Mouse (Mus musculus) megakaryocyte, embryonic 14.5 days (primary cell): ENCODE results near the gene Mcfd2. TPM values are rescaled to one million over a fixed set of nuclear protein-coding genes. Genes with fewer than 3 reads are reported as not detected.

Experiments
- H3K27me3 ChIP-seq: replicated peaks from 2 replicates; pipeline ENCODE3; 2012; ENCODE audit warnings: inconsistent platforms
- H3K36me3 ChIP-seq: replicated peaks from 2 replicates; pipeline ENCODE3; 2012; ENCODE audit warnings: low read length, inconsistent platforms, mixed read lengths
- H3K4me1 ChIP-seq: 2 replicates; pipeline ENCODE4 v1.6.1; 2012; ENCODE audit warnings: inconsistent platforms
- H3K4me3 ChIP-seq: replicated peaks from 2 replicates; pipeline ENCODE3; 2012; ENCODE audit warnings: moderate library complexity, mild to moderate bottlenecking, inconsistent platforms
- H3K9me3 ChIP-seq: 2 replicates; pipeline ENCODE4 v1.6.1; 2012; ENCODE audit warnings: inconsistent platforms
- FLI1 ChIP-seq: IDR thresholded peaks from 2 replicates; pipeline ENCODE4 v1.6.1; 2012; ENCODE audit warnings: low read length, inconsistent platforms, mixed read lengths
- GATA1 ChIP-seq: IDR thresholded peaks from 3 replicates; pipeline ENCODE4 v1.6.1; 2012; ENCODE audit warnings: mixed read lengths, low read length, inconsistent platforms, borderline replicate concordance
- polyA plus RNA-seq: library from polyadenylated mRNA; stranded (reverse); fragments of >175 nt; gene quantifications from 2 replicates; pipeline ENCODE4 v1.2.3, GENCODE M21; 2012; ENCODE audit warnings: low replicate concordance; ENCODE audit not compliant: insufficient read depth

Gene Mcfd2
- polyA plus RNA-seq, 1 experiment = 12.5 TPM

DNA sequence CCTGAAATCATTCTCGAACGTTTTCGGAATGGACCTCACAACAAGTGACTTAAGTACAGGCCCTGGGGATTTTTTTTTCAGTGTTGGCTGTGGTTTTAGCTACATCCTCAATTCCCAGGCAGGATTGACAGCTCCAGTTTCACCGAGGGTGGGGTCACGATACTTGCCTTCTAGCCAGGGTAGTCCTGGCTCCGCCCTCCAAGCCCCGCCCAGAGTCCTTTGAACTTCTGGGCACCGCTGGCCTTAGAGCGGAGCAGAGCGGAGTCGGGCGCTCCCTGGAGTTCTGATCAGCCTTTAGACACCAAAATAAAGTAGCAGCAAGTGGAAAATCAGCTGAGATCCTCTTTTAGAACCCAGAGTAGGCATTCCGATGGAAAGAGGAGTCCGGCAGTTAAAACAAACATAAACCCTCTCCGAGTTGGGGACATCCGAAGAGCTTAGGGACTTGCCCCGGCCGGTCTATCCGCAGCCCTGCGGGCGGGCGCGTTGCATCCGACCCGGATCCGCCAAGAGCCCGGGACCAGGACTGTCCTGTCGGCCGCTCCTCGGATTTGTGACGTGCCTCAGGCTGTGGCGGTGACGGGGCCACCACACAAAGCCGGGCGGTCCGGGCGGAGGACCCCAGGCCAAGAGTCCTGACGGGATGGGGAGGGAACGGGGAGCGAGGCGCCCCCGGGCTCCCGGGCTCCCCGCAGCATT lies 16.4 kb upstream of the Mcfd2 start:
- Histone ChIP-seq H3K4me3 (peak overlapping the region; percentile 99), H3K9me3 (no peaks in the 10 kb centered on the region), H3K4me1 (peaks cover 40% of the 10 kb centered on the region), H3K27me3 (peaks cover 2% of the 10 kb centered on the region), H3K36me3 (peaks cover 9% of the 10 kb centered on the region)
- TF ChIP-seq GATA1 (no peak), FLI1 (no peak)

DNA sequence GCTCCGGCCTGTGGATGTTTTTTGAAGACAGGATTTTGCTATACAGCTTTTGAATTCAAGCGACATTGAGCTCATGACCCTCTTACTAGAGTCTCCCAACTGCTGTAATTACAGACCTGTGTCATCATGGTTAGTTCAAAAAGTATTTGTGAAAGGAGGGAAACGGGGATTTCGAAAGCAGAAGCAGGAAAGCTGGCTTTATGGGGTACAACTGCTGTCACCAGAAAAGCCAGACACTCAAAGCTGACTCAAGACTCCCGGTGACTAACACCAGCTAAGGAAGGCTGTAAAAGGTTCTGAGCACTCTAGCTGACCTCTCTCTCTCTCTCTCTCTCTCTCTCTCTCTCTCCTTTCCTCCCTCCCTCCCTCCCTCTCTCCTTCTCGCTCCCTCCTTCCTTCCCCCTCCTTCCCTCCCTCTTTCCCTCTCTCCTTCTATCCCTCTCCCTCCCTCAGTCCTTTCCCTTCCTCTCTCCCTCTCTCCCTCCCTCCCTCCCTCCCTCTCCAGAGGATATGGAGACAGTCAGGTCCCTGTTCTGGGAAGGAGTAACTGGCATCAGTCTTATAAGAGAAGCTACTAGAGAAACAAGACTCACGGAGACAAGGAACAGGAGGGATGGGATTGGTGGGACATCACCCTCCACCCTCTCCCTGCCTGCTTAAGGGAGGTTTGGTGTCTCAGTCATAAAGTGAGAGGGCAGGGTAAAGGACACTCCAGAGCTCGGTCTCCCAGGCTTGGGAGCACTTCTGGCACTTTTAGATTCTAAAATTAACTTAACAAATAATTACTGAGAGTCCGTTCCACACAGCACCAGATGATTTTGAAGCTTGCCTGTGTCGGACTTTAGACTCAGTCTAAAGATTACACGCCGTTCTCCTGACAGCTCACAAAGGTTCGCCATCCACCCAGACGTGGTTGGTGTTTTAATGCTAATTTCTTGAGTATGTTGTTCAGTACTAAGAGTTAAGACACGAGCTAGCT lies 9.9 kb upstream of the Mcfd2 start:
- no peak overlapping the region for H3K4me3 ChIP-seq
- H3K4me1 ChIP-seq = peaks cover 23% of the 10 kb centered on the region
- peaks cover 3% of the 10 kb centered on the region for H3K36me3 ChIP-seq
- H3K27me3 ChIP-seq = peaks cover 11% of the 10 kb centered on the region
- TF ChIP-seq GATA1 (no peak), FLI1 (no peak)
- peaks cover 7% of the 10 kb centered on the region for H3K9me3 ChIP-seq

DNA sequence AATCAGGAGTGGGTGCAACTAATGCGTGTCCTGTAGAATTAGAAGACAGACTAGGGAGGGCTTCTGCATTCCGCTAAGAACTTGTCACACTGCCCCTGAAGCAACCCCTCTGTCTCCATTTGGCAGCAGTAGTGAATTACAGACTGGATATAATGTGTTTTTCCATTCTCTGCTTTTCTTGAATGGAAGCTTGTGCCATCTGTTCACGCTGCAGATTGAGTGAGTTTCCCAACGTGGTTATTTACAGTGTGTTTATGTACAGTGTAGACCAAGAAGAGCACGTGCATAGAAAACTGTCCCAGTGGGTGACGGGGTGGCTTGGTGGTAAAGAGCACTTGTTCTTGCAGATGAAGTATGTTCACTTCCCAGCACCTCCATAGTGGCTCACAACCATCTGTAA lies 3.7 kb upstream of the Mcfd2 start:
- TF ChIP-seq FLI1 (no peak), GATA1 (no peak)
- Histone ChIP-seq H3K9me3 (peaks cover 7% of the 10 kb centered on the region), H3K4me1 (peaks cover 22% of the 10 kb centered on the region), H3K27me3 (peaks cover 12% of the 10 kb centered on the region), H3K4me3 (no peak overlapping the region), H3K36me3 (no peaks in the 10 kb centered on the region)

DNA sequence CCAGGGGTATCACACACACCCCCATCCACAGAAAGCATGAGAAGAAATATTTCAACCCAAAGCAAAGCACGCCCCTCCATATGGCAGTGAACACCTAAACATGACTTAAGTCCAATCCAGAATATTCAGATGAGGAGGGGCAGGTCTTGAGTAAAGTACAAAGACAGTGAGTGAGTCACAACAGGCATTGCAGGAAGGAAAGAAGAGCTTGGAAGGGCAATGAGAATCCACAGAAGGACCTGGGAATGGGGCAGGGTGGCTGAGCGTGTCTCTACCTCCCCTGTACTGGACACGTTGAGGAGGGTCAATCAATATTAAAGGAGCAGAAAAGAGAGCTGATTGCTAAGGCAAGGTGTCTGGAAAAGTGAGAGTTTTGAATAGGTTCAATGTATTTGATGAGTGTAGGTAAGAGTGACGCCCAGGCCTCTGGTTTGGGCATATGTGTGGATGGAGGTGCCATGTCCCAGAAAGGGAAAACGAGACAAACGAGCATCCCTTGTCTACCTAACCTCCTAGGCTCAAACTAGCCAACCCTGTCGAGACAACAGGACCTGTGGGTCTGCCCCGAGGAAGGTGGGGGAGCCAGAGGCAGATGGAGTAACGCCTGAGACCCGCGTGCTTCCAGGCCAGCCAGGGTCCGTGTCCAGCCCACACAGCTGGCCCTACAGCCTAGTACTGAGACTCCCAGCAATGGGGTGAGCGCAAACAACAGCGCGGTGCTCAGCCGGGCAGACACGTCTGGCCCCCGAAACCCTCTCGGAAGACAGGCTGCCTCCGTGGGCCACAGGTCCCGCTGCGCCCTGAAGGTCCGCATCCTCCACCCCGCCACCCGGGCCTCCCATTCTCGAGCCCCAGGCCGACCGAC lies 576 bp downstream of the Mcfd2 start:
- Histone ChIP-seq H3K9me3 (0 out of 2 replicates have a peak, but pooled peaks cover 7% of the 10 kb centered on the region), H3K4me1 (peaks cover 30% of the 10 kb centered on the region), H3K27me3 (peaks cover 4% of the 10 kb centered on the region), H3K36me3 (peaks cover 39% of the 10 kb centered on the region), H3K4me3 (peak overlapping the region; percentile 94)
- TF ChIP-seq FLI1 (no peak), GATA1 (no peak)

DNA sequence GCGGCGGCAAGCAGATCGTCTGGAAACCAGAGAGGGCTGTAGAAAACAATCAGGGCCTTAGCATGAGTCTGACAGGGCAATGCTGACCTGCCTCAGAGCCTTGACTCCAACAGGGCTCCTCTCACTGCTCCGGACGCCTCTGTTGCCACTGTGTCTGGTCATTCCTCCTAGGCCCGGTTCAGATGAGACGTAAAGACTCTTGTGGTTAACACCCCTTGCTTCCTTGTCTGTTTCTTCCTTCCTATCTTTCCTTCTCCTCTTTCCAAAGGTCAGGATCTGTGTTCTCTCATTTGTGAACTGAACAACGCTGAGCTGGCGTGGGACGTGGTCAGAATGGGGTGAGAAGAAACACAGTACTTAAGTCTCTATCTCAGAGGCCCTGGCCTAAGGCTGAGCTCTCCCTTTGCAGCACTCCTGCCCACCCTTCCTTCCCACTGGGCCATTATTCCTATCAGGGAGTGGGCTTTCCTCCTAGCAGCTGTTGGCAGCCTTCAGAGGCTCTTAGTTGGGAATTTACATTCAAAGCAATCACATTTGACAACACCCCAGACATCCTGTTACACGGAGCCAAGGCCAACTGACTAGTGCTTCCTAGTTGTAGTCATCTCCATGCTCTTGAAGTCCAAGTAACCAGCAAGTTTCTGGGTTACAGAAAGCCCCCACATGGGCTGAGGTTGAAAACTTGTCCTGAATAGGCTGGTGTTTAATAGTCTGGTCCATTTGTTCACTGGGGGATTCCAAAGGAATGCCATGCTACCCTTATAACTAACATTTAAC lies 1.5 kb downstream of the Mcfd2 start:
- TF ChIP-seq FLI1 = no peak
- no peak for TF ChIP-seq GATA1
- peak overlapping the region; percentile 94 for H3K4me3 ChIP-seq
- 0 out of 2 replicates have a peak, but pooled peaks cover 7% of the 10 kb centered on the region for H3K9me3 ChIP-seq
- H3K4me1 ChIP-seq = peaks cover 30% of the 10 kb centered on the region
- peaks cover 48% of the 10 kb centered on the region for H3K36me3 ChIP-seq
- peaks cover 2% of the 10 kb centered on the region for H3K27me3 ChIP-seq

DNA sequence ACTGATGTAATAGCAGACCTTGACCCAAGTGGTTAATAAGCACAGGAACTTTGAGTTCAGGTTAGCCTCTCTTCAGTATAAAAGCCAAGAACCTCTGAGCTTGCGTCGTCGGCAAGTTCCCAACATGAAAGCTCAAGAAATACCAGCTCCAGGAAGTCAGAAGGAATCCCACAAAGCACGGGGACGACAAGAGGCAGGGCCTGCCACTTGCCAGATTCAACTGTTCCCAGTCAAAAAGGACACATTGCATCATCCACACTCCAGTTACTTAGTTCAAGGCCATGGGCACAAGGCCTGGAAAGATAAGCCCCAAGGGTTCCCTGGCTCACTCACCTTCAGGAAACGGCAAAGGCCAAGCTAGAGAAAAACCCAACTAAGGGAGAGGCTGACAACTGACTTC lies 2.3 kb downstream of the Mcfd2 start:
- TF ChIP-seq GATA1 (no peak), FLI1 (no peak)
- Histone ChIP-seq H3K27me3 (peaks cover 1% of the 10 kb centered on the region), H3K4me3 (peak overlapping the region; percentile 46), H3K9me3 (0 out of 2 replicates have a peak, but pooled peaks cover 7% of the 10 kb centered on the region), H3K4me1 (peaks cover 33% of the 10 kb centered on the region), H3K36me3 (peaks cover 55% of the 10 kb centered on the region)

DNA sequence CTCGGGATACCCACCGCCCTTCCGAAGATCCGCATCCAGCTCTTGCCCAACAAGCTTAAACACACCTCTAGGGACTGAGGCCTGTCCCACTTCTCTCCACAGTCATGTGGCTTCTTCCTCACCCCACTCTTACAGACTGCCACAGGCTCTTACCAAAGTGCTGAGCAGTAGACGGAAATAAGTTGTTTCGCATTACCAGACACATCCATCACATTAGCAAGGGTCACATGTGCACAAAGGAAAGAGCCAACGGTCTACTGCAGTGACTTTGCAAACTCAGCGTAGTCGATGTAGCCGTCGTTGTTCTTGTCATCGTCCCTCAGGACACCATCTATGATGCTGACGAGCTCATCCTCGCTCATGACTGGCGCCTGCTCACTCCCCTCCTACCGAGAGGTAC lies 10.1 kb downstream of the Mcfd2 start:
- TF ChIP-seq FLI1 = no peak
- TF ChIP-seq GATA1 = no peak
- peaks cover 26% of the 10 kb centered on the region for H3K4me1 ChIP-seq
- peaks cover 79% of the 10 kb centered on the region for H3K36me3 ChIP-seq
- H3K9me3 ChIP-seq = no peaks in the 10 kb centered on the region
- H3K27me3 ChIP-seq = no peaks in the 10 kb centered on the region
- peak overlapping the region; percentile 42 for H3K4me3 ChIP-seq

DNA sequence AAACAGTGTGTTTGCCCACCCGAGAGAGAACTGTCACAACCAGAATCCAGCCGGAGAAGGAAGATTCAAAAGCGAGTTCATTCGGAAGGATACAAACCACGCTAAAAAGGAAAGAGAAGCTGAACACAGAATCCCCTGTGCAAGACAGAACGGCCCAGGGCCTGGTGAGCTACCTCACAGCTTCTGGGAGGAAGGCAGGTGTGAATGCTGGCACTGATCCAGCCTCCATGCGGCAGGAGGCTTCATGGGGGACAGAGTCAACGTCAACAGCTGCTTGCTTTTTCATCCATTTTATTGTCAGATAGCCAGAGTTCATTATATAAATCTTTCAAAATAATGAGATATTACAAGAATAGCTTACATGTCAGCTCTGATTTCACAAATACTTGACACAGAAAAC lies 11.4 kb downstream of the Mcfd2 start:
- no peak overlapping the region for H3K4me3 ChIP-seq
- H3K9me3 ChIP-seq = no peaks in the 10 kb centered on the region
- no peaks in the 10 kb centered on the region for H3K27me3 ChIP-seq
- peaks cover 26% of the 10 kb centered on the region for H3K4me1 ChIP-seq
- peaks cover 67% of the 10 kb centered on the region for H3K36me3 ChIP-seq
- TF ChIP-seq GATA1 (no peak), FLI1 (no peak)

DNA sequence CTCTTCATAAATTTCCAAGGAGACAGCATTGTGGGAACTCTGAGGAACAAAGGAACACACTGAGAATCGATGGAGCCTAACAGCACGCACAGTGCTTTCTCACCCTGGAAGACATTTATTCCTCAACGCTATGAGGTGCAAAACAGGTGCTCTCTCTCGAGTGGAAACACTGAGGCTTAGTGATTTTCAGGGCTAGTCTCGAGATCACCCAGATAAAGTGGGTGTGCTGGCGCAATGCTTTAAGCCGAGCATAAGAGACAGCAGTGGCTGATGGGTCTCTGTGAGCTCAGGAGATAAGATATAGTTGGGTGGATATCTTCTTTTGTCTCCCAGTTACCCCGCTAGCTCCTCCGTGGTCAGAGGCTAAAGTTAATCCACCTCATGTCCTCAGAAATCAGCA lies 19.6 kb downstream of the Mcfd2 start:
- peaks cover 42% of the 10 kb centered on the region for H3K4me1 ChIP-seq
- no peaks in the 10 kb centered on the region for H3K36me3 ChIP-seq
- H3K4me3 ChIP-seq = no peak overlapping the region
- peaks cover 4% of the 10 kb centered on the region; the same call in 1 of the 2 replicates for H3K9me3 ChIP-seq
- no peaks in the 10 kb centered on the region for H3K27me3 ChIP-seq
- TF ChIP-seq FLI1 = no peak
- TF ChIP-seq GATA1 = no peak
